Mouse (Mus musculus): ENCODE data around the gene Slc6a1. TPM values are rescaled to one million over a fixed set of nuclear protein-coding genes. Genes with fewer than 3 reads are reported as not detected.

The Slc6a1 gene
- polyA plus RNA-seq, 1 experiment from 2014 or later: 41.8 TPM

DNA sequence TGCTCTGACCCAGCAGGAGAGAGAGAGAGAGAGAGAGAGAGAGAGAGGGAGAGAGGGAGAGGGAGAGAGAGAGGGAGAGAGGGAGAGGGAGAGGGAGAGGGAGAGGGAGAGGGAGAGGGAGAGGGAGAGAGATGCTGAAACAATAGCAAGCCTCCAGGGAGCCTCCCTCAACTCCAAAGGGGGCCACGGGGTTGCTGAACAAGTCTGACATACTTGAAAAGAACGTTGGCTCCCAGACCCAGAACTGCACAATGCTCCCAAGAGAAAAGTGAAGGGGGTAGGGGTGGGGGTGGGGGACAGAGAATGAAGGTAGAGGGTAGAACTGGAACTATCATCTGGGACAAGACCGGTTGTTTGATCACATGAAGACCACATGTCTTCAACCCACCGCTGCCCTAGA, 14.5 kb upstream of the Slc6a1 start:
- WGBS: 24% methylated on average over 4 of the region's 4 CpGs
- Histone ChIP-seq H3K9ac (replicated peaks) (no peak overlapping the region), H3K9me3 (no peaks in the 10 kb centered on the region), H3K4me2 (replicated peaks) (no peak overlapping the region), H3K27ac (replicated peaks) (no peak overlapping the region), H3K27me3 (peaks cover 31% of the 10 kb centered on the region), H3K4me3 (no peak overlapping the region), H3K4me1 (peaks cover 24% of the 10 kb centered on the region; the same call in 1 of the 2 replicates), H3K36me3 (no peaks in the 10 kb centered on the region)
- no peak for ATAC-seq (ENCODE audit: low FRiP score, low read depth)

DNA sequence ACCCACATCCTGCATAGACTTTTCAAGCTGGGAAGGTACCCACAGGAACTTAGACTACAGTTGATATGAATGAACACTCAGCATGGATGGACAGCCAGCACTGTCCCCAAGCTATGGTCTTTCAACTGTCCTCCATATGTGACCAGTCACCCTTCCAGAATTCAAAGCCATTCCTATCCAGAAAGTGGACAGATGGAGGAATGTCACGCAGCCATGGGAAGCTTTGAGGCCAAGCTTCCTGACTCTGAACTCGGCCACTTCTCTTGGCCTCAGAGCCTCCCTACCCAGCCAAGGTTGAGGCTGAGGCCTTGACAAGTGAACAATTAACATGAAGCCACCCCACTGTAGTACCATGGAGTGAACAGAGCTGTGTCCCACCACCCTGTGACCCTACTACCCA, 12.8 kb upstream of the Slc6a1 start:
- no peak overlapping the region for H3K4me2 ChIP-seq (replicated peaks)
- no peak for ATAC-seq (ENCODE audit: low FRiP score, low read depth)
- WGBS: 90% methylated on average over 2 of the region's 2 CpGs
- no peak overlapping the region for H3K9ac ChIP-seq (replicated peaks)
- H3K4me3 ChIP-seq: no peak overlapping the region
- no peak overlapping the region for H3K27ac ChIP-seq (replicated peaks)
- peaks cover 31% of the 10 kb centered on the region for H3K27me3 ChIP-seq
- H3K9me3 ChIP-seq: no peaks in the 10 kb centered on the region
- H3K4me1 ChIP-seq: peaks cover 32% of the 10 kb centered on the region
- H3K36me3 ChIP-seq: no peaks in the 10 kb centered on the region

DNA sequence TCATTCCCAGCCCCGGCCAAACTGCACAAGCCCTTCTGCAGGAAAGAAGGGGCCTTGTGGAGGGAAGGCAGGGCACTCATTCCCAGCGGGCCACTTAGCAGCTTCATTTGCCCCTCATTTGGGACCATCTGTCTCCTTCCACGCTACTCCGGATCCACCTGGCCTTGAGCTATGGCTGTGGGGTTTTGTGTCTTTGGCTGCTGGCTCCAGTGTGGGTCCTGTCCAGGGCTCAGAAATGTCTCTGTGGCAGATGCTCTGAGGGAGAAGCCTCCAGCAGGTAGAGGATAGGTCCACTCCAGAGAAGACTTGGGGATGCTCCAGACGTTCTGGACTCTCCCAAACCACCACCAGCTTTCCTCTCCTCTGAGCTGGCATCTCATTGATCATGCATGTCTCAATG, 11.6 kb upstream of the Slc6a1 start:
- ATAC-seq (ENCODE audit: low FRiP score, low read depth): no peak
- H3K27me3 ChIP-seq: peaks cover 34% of the 10 kb centered on the region
- no peak overlapping the region for H3K27ac ChIP-seq (replicated peaks)
- no peaks in the 10 kb centered on the region for H3K9me3 ChIP-seq
- H3K9ac ChIP-seq (replicated peaks): no peak overlapping the region
- 73% methylated on average over 5 of the region's 5 CpGs for WGBS
- no peaks in the 10 kb centered on the region for H3K36me3 ChIP-seq
- peaks cover 28% of the 10 kb centered on the region for H3K4me1 ChIP-seq
- H3K4me2 ChIP-seq (replicated peaks): no peak overlapping the region
- no peak overlapping the region for H3K4me3 ChIP-seq

DNA sequence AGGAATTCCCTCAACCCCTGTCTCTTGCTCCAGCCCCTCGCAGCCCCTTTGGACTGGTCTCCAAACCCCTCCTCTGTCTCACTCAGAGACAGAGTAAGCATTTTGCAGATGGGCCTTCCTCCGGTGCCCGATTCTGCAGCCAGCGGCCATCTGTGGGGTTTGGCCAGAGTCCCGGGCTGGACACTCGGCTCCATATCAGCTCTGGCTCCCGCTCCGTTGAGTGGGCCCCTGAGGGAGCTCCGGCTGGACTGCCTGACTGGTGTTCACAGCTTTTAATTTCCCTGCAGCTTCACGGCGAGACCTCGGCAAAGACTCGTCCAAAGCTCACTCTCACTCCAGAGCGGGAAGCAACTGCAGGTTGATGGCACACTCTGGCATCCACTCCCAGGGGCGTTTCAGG, 10.2 kb upstream of the Slc6a1 start:
- H3K9ac ChIP-seq (replicated peaks): no peak overlapping the region
- no peak overlapping the region for H3K4me2 ChIP-seq (replicated peaks)
- H3K4me3 ChIP-seq: no peak overlapping the region
- peaks cover 28% of the 10 kb centered on the region for H3K4me1 ChIP-seq
- H3K27ac ChIP-seq (replicated peaks): no peak overlapping the region
- no peaks in the 10 kb centered on the region for H3K9me3 ChIP-seq
- 86% methylated on average over 15 of the region's 15 CpGs for WGBS
- H3K36me3 ChIP-seq: no peaks in the 10 kb centered on the region
- peaks cover 39% of the 10 kb centered on the region for H3K27me3 ChIP-seq
- no peak for ATAC-seq (ENCODE audit: low FRiP score, low read depth)

GRCm38 (mm10) chr6:114273997-114274728, 8.3 kb upstream of the Slc6a1 start:
- no peaks in the 10 kb centered on the region for H3K9me3 ChIP-seq
- peak; percentile 39; the same call in 1 of the 2 replicates for ATAC-seq (ENCODE audit: low FRiP score, low read depth)
- H3K4me1 ChIP-seq: peaks cover 19% of the 10 kb centered on the region
- 0 out of 2 replicates have a peak overlapping the region, but pooled peaks have one; percentile 30 for H3K27ac ChIP-seq (replicated peaks)
- H3K4me3 ChIP-seq: no peak overlapping the region
- H3K27me3 ChIP-seq: peaks cover 46% of the 10 kb centered on the region
- no peaks in the 10 kb centered on the region for H3K36me3 ChIP-seq
- 57% methylated on average over 14 of the region's 14 CpGs for WGBS
- no peak overlapping the region for H3K4me2 ChIP-seq (replicated peaks)
- no peak overlapping the region for H3K9ac ChIP-seq (replicated peaks)

GRCm38 (mm10) chr6:114275800-114276199, 6.6 kb upstream of the Slc6a1 start:
- Histone ChIP-seq H3K9me3 (no peaks in the 10 kb centered on the region), H3K4me2 (replicated peaks) (no peak overlapping the region), H3K4me3 (no peak overlapping the region), H3K27me3 (peaks cover 50% of the 10 kb centered on the region), H3K4me1 (peaks cover 16% of the 10 kb centered on the region), H3K9ac (replicated peaks) (no peak overlapping the region), H3K36me3 (no peaks in the 10 kb centered on the region), H3K27ac (replicated peaks) (no peak overlapping the region)
- ATAC-seq (ENCODE audit: low FRiP score, low read depth): no peak
- WGBS: 62% methylated on average over 8 of the region's 8 CpGs

DNA sequence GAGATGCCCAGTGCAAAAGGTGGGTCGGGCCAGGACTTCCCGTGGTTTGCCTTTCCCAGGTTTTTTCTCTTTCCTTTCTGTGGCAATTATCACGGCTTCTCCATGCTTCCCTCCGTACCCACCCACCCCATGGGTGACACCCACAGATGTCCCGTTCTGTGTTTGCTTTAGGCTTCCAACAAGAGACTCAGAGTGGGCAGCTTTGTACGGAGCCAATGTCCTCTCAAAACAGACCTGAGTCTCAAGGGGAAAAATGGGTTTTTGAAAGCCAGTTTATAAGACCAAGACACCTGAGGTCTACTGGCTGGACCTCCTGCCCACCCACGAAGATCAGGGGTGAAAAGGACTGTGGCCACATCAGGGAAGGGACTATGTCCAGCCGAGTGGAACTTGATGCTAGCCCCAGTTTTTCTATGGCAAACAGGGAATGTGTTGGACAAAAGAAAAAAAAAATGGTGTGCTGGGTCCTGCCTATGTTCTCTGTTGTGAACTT, 889 bp downstream of the Slc6a1 start:
- Histone ChIP-seq H3K4me2 (replicated peaks) (peak overlapping the region; percentile 59), H3K4me3 (peak overlapping the region; percentile 64), H3K27ac (replicated peaks) (peak overlapping the region; percentile 72; the same call in 1 of the 2 replicates), H3K36me3 (no peaks in the 10 kb centered on the region), H3K9me3 (no peaks in the 10 kb centered on the region), H3K27me3 (peaks cover 88% of the 10 kb centered on the region), H3K9ac (replicated peaks) (peak overlapping the region; percentile 79), H3K4me1 (peaks cover 45% of the 10 kb centered on the region)
- no peak for ATAC-seq (ENCODE audit: low FRiP score, low read depth)
- WGBS: 12% methylated on average over 8 of the region's 8 CpGs

GRCm38 (mm10) chr6:114283927-114284703, 1.7 kb downstream of the Slc6a1 start:
- H3K4me1 ChIP-seq: peaks cover 53% of the 10 kb centered on the region

GRCm38 (mm10) chr6:114285424-114285823, 3.0 kb downstream of the Slc6a1 start:
- Histone ChIP-seq H3K4me2 (replicated peaks) (peak overlapping the region; percentile 59; the same call in 1 of the 2 replicates), H3K9me3 (no peaks in the 10 kb centered on the region), H3K27me3 (peaks cover 75% of the 10 kb centered on the region), H3K4me3 (no peak overlapping the region), H3K36me3 (no peaks in the 10 kb centered on the region), H3K27ac (replicated peaks) (no peak overlapping the region), H3K9ac (replicated peaks) (no peak overlapping the region), H3K4me1 (peaks cover 66% of the 10 kb centered on the region)
- 37% methylated on average over 4 of the region's 4 CpGs for WGBS
- no peak for ATAC-seq (ENCODE audit: low FRiP score, low read depth)

More at GRCm38 (mm10) chr6:114283927-114284703, 1.7 kb downstream of the Slc6a1 start:
- peak overlapping the region; percentile 59 for H3K4me2 ChIP-seq (replicated peaks)
- H3K36me3 ChIP-seq: no peaks in the 10 kb centered on the region
- 41% methylated on average over 10 of the region's 10 CpGs for WGBS
- peak overlapping the region; percentile 79 for H3K9ac ChIP-seq (replicated peaks)
- peaks cover 85% of the 10 kb centered on the region for H3K27me3 ChIP-seq
- ATAC-seq (ENCODE audit: low FRiP score, low read depth): no peak
- peak overlapping the region; percentile 64 for H3K4me3 ChIP-seq
- H3K27ac ChIP-seq (replicated peaks): peak overlapping the region; percentile 72
- no peaks in the 10 kb centered on the region for H3K9me3 ChIP-seq

DNA sequence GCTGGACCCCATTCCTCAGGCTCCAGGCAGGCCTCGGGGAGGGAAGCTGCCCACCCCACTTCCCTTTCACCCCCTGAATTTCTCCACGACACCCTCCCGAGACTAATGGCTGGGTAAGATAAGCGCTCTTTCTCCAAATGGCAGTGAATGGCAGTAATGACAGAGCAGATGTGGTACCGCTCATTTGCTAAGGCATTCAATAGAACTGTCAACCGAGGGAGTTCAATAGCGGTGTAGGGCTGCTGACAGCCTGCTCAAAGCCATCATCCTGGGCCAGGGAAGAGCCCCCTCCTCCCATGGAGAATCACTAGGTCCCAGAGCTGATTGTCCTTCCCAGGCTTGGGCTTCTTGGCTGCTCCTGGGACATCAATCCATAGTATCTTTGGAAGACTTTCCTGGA, 6.7 kb downstream of the Slc6a1 start:
- H3K36me3 ChIP-seq: no peaks in the 10 kb centered on the region
- ATAC-seq (ENCODE audit: low FRiP score, low read depth): peak; percentile 62
- H3K27ac ChIP-seq (replicated peaks): peak overlapping the region; percentile 92
- H3K27me3 ChIP-seq: peaks cover 38% of the 10 kb centered on the region
- H3K9me3 ChIP-seq: no peaks in the 10 kb centered on the region
- H3K4me2 ChIP-seq (replicated peaks): peak overlapping the region; percentile 9; the same call in 1 of the 2 replicates
- peaks cover 86% of the 10 kb centered on the region for H3K4me1 ChIP-seq
- 27% methylated on average over 7 of the region's 7 CpGs for WGBS
- no peak overlapping the region for H3K4me3 ChIP-seq
- H3K9ac ChIP-seq (replicated peaks): no peak overlapping the region

GRCm38 (mm10) chr6:114290184-114290583, 7.7 kb downstream of the Slc6a1 start:
- H3K4me1 ChIP-seq: peaks cover 84% of the 10 kb centered on the region
- peaks cover 33% of the 10 kb centered on the region for H3K27me3 ChIP-seq
- H3K27ac ChIP-seq (replicated peaks): peak overlapping the region; percentile 92
- no peaks in the 10 kb centered on the region for H3K9me3 ChIP-seq
- 14% methylated on average over 8 of the region's 8 CpGs for WGBS
- H3K9ac ChIP-seq (replicated peaks): 0 out of 2 replicates have a peak overlapping the region, but pooled peaks have one; percentile 15
- no peaks in the 10 kb centered on the region for H3K36me3 ChIP-seq
- no peak overlapping the region for H3K4me3 ChIP-seq
- peak; percentile 88 for ATAC-seq (ENCODE audit: low FRiP score, low read depth)
- peak overlapping the region; percentile 34 for H3K4me2 ChIP-seq (replicated peaks)

DNA sequence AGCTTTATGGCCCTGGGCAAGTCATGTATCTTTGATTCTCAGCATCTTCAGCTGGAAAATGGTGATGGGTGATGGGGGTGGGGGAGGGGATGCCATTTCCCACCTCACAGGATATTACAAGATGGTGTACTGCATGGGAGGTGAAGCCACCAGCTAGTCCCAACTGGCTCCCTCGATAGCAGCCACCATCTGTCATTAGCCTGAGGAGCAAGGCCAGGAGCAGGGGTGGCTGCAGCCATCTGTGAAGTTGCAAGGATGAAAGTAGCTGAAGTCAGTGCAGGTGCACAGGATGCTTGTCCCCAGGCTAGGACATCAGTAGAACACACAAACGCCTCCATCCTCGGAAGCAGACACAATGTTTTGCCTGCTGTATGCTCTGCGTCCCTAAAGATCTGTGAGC, 8.5 kb downstream of the Slc6a1 start:
- H3K27me3 ChIP-seq: peaks cover 28% of the 10 kb centered on the region
- H3K9ac ChIP-seq (replicated peaks): no peak overlapping the region
- H3K36me3 ChIP-seq: no peaks in the 10 kb centered on the region
- H3K9me3 ChIP-seq: no peaks in the 10 kb centered on the region
- 66% methylated on average over 4 of the region's 4 CpGs for WGBS
- ATAC-seq (ENCODE audit: low FRiP score, low read depth): peak; percentile 8; the same call in 1 of the 2 replicates
- peak overlapping the region; percentile 92 for H3K27ac ChIP-seq (replicated peaks)
- peak overlapping the region; percentile 34 for H3K4me2 ChIP-seq (replicated peaks)
- H3K4me3 ChIP-seq: no peak overlapping the region
- peaks cover 83% of the 10 kb centered on the region for H3K4me1 ChIP-seq
